Mouse (Mus musculus): ENCODE data around the gene Stxbp5. TPM values are rescaled to one million over a fixed set of nuclear protein-coding genes. Genes with fewer than 3 reads are reported as not detected.

Gene Stxbp5
- 7.3 and 7.9 TPM in 2 replicates for polyA plus RNA-seq (2015; fragmentation: Nextera tagmentation; extraction: Ambion mirVana)

- H3K36me3 ChIP-seq (ENCODE audit: control insufficient read depth, insufficient read depth, low read length) = no peaks in the 10 kb centered on the region
- peak within 1 kb of the TSS; percentile 96 for H3K4me2 ChIP-seq (ENCODE audit: low read length)
- no peaks in the 10 kb centered on the region for H3K9me3 ChIP-seq (ENCODE audit: control insufficient read depth, low read length)
- peak within 1 kb of the TSS; percentile 99 for H3K9ac ChIP-seq (ENCODE audit: low read depth, low read length)
- H3K4me3 ChIP-seq (ENCODE audit: low read length) = peak within 1 kb of the TSS; percentile 94
- peak; percentile 82 for ATAC-seq
- under 1% methylated on average over 43 of the region's 52 CpGs for WGBS
- H3K4me1 ChIP-seq (ENCODE audit: control insufficient read depth, insufficient read depth, low read depth, low read length) = peaks cover 14% of the 10 kb centered on the region
- peak within 1 kb of the TSS; percentile 99 for H3K27ac ChIP-seq (ENCODE audit: low read depth, low read length)
- no peaks in the 10 kb centered on the region for H3K27me3 ChIP-seq (replicated peaks; ENCODE audit: control insufficient read depth, insufficient read depth, low read length)
These were observed at the start of gene Stxbp5 for GRCm38 (mm10) chr10:9901071-9901696. Gene Stxbp5, minus strand, starts transcription at chr10:9901079.

DNA sequence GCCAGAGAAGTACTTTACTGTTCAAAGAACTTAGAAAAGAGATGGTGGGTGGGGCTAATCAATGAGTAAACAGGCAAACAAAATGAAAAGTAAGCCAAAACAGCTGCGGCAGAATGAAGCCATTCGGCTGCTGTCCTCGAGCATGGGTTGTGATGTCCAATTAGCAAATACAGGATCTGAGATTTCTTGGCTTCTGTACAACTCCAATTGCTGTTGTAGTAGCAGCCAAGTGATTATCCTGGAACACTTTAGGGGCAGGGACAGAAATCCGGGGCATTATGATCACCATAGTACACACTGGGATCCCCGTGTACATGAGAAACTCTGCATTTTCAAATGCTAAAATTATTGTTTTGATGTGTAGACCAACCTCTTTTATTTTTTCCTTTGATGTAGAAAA is 11.5 kb upstream of the Stxbp5 start:
- WGBS = 70% methylated on average over 5 of the region's 5 CpGs
- Histone ChIP-seq H3K27me3 (replicated peaks; ENCODE audit: control insufficient read depth, insufficient read depth, low read length) (no peaks in the 10 kb centered on the region), H3K4me3 (ENCODE audit: low read length) (no peak overlapping the region), H3K27ac (ENCODE audit: low read depth, low read length) (no peak overlapping the region), H3K9ac (ENCODE audit: low read depth, low read length) (no peak overlapping the region), H3K4me2 (ENCODE audit: low read length) (no peak overlapping the region), H3K9me3 (ENCODE audit: control insufficient read depth, low read length) (no peaks in the 10 kb centered on the region), H3K36me3 (ENCODE audit: control insufficient read depth, insufficient read depth, low read length) (no peaks in the 10 kb centered on the region), H3K4me1 (ENCODE audit: control insufficient read depth, insufficient read depth, low read depth, low read length) (no peaks in the 10 kb centered on the region)
- no peak for ATAC-seq

GRCm38 (mm10) chr10:9907919-9908502 is 7.1 kb upstream of the Stxbp5 start:
- Histone ChIP-seq H3K36me3 (ENCODE audit: control insufficient read depth, insufficient read depth, low read length) (no peaks in the 10 kb centered on the region), H3K27me3 (replicated peaks; ENCODE audit: control insufficient read depth, insufficient read depth, low read length) (no peaks in the 10 kb centered on the region), H3K9me3 (ENCODE audit: control insufficient read depth, low read length) (no peaks in the 10 kb centered on the region), H3K4me1 (ENCODE audit: control insufficient read depth, insufficient read depth, low read depth, low read length) (no peaks in the 10 kb centered on the region), H3K4me2 (ENCODE audit: low read length) (no peak overlapping the region), H3K4me3 (ENCODE audit: low read length) (no peak overlapping the region), H3K27ac (ENCODE audit: low read depth, low read length) (no peak overlapping the region), H3K9ac (ENCODE audit: low read depth, low read length) (no peak overlapping the region)
- WGBS = 73% methylated on average over 8 of the region's 8 CpGs
- 0 out of 2 replicates have a peak, but pooled peaks have one; percentile 42 for ATAC-seq

- no peak overlapping the region for H3K4me3 ChIP-seq (ENCODE audit: low read length)
- H3K9ac ChIP-seq (ENCODE audit: low read depth, low read length) = no peak overlapping the region
- no peak overlapping the region for H3K27ac ChIP-seq (ENCODE audit: low read depth, low read length)
- no peaks in the 10 kb centered on the region for H3K36me3 ChIP-seq (ENCODE audit: control insufficient read depth, insufficient read depth, low read length)
- H3K4me2 ChIP-seq (ENCODE audit: low read length) = no peak overlapping the region
- 86% methylated on average over 2 of the region's 2 CpGs for WGBS
- no peaks in the 10 kb centered on the region for H3K4me1 ChIP-seq (ENCODE audit: control insufficient read depth, insufficient read depth, low read depth, low read length)
- no peaks in the 10 kb centered on the region for H3K9me3 ChIP-seq (ENCODE audit: control insufficient read depth, low read length)
- ATAC-seq = no peak
- no peaks in the 10 kb centered on the region for H3K27me3 ChIP-seq (replicated peaks; ENCODE audit: control insufficient read depth, insufficient read depth, low read length)
These were observed 6.6 kb upstream of the Stxbp5 start for GRCm38 (mm10) chr10:9907519-9907918.

- H3K4me1 ChIP-seq (ENCODE audit: control insufficient read depth, insufficient read depth, low read depth, low read length) = no peaks in the 10 kb centered on the region
- H3K27ac ChIP-seq (ENCODE audit: low read depth, low read length) = no peak overlapping the region
- H3K9me3 ChIP-seq (ENCODE audit: control insufficient read depth, low read length) = no peaks in the 10 kb centered on the region
- H3K4me2 ChIP-seq (ENCODE audit: low read length) = no peak overlapping the region
- no peaks in the 10 kb centered on the region for H3K27me3 ChIP-seq (replicated peaks; ENCODE audit: control insufficient read depth, insufficient read depth, low read length)
- H3K4me3 ChIP-seq (ENCODE audit: low read length) = no peak overlapping the region
- no peaks in the 10 kb centered on the region for H3K36me3 ChIP-seq (ENCODE audit: control insufficient read depth, insufficient read depth, low read length)
- H3K9ac ChIP-seq (ENCODE audit: low read depth, low read length) = no peak overlapping the region
- ATAC-seq = no peak
- whole genome bisulfite sequencing = 55% methylated on average over 3 of the region's 3 CpGs
These were observed 5.3 kb upstream of the Stxbp5 start for GRCm38 (mm10) chr10:9906185-9906584.

DNA sequence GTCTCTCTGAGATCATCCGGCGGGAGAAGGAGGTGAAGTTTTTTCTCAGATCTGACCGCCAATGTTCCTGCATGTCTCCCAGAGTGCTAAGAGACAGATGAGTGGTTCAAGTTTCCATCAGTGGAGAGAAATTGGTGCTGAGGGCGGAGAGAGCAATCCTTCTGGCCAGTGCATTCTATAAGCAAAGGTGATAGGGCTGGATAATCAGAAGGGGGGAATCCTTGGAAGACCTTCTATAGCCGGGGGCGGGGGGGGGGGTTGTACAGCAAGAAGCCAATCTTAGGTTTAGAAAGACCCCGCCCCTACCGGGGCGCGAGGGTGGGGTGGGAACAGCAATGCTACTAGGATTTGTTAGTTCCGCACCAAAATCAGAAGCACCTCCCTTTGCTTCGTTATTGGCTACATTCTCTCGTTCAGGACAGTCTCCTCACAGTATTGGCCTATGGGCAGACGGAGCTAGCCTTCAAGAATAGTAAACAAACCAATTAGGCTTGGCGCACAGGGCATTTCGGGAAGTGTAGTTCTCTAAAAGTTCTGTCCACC is 889 bp upstream of the Stxbp5 start:
- peak overlapping the region; percentile 99 for H3K9ac ChIP-seq (ENCODE audit: low read depth, low read length)
- WGBS = 1% methylated on average over 16 of the region's 16 CpGs
- H3K4me1 ChIP-seq (ENCODE audit: control insufficient read depth, insufficient read depth, low read depth, low read length) = peaks cover 14% of the 10 kb centered on the region
- ATAC-seq = peak; percentile 94
- no peaks in the 10 kb centered on the region for H3K36me3 ChIP-seq (ENCODE audit: control insufficient read depth, insufficient read depth, low read length)
- H3K4me3 ChIP-seq (ENCODE audit: low read length) = peak overlapping the region; percentile 94
- H3K27me3 ChIP-seq (replicated peaks; ENCODE audit: control insufficient read depth, insufficient read depth, low read length) = no peaks in the 10 kb centered on the region
- H3K4me2 ChIP-seq (ENCODE audit: low read length) = peak overlapping the region; percentile 96
- H3K27ac ChIP-seq (ENCODE audit: low read depth, low read length) = peak overlapping the region; percentile 99
- H3K9me3 ChIP-seq (ENCODE audit: control insufficient read depth, low read length) = no peaks in the 10 kb centered on the region

GRCm38 (mm10) chr10:9900315-9901070 is 386 bp downstream of the Stxbp5 start:
- H3K27ac ChIP-seq (ENCODE audit: low read depth, low read length) = peak overlapping the region; percentile 99
- H3K9me3 ChIP-seq (ENCODE audit: control insufficient read depth, low read length) = no peaks in the 10 kb centered on the region
- peak overlapping the region; percentile 99 for H3K9ac ChIP-seq (ENCODE audit: low read depth, low read length)
- peak; percentile 60 for ATAC-seq
- H3K4me3 ChIP-seq (ENCODE audit: low read length) = peak overlapping the region; percentile 94
- no peaks in the 10 kb centered on the region for H3K36me3 ChIP-seq (ENCODE audit: control insufficient read depth, insufficient read depth, low read length)
- under 1% methylated on average over 33 of the region's 81 CpGs for WGBS
- peaks cover 14% of the 10 kb centered on the region for H3K4me1 ChIP-seq (ENCODE audit: control insufficient read depth, insufficient read depth, low read depth, low read length)
- peak overlapping the region; percentile 96 for H3K4me2 ChIP-seq (ENCODE audit: low read length)
- no peaks in the 10 kb centered on the region for H3K27me3 ChIP-seq (replicated peaks; ENCODE audit: control insufficient read depth, insufficient read depth, low read length)

GRCm38 (mm10) chr10:9899816-9900215 is 1.1 kb downstream of the Stxbp5 start:
- no peaks in the 10 kb centered on the region for H3K36me3 ChIP-seq (ENCODE audit: control insufficient read depth, insufficient read depth, low read length)
- H3K4me3 ChIP-seq (ENCODE audit: low read length) = peak overlapping the region; percentile 94
- H3K9ac ChIP-seq (ENCODE audit: low read depth, low read length) = peak overlapping the region; percentile 99
- peak overlapping the region; percentile 96 for H3K4me2 ChIP-seq (ENCODE audit: low read length)
- H3K27ac ChIP-seq (ENCODE audit: low read depth, low read length) = no peak overlapping the region; the same call in 1 of the 2 replicates
- no peaks in the 10 kb centered on the region for H3K9me3 ChIP-seq (ENCODE audit: control insufficient read depth, low read length)
- no peaks in the 10 kb centered on the region for H3K27me3 ChIP-seq (replicated peaks; ENCODE audit: control insufficient read depth, insufficient read depth, low read length)
- no peak for ATAC-seq
- WGBS = 2% methylated on average over 15 of the region's 15 CpGs
- peaks cover 14% of the 10 kb centered on the region for H3K4me1 ChIP-seq (ENCODE audit: control insufficient read depth, insufficient read depth, low read depth, low read length)

DNA sequence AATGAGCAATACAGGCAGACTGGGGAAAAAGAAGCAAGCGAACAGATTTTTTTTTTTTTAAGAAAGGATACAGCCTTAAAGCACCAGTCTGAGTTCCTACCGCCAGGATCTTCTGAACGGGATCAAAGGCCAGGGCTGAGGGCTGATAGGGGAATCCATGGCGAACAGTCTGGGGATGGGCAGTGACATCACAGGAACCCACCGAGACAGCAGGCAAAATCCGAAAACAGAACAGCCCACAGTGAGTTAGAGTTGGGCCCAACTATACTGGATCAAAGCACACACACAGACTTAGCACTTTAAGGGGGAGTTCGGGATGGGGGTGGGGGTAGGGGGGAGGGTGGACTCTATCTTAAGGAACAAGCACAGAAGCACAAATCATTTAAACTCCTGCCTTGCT is 1.8 kb downstream of the Stxbp5 start:
- no peak overlapping the region for H3K27ac ChIP-seq (ENCODE audit: low read depth, low read length)
- peak overlapping the region; percentile 54 for H3K9ac ChIP-seq (ENCODE audit: low read depth, low read length)
- H3K9me3 ChIP-seq (ENCODE audit: control insufficient read depth, low read length) = no peaks in the 10 kb centered on the region

More for the DNA sequence above, 1.8 kb downstream of the Stxbp5 start:
- peak overlapping the region; percentile 96 for H3K4me2 ChIP-seq (ENCODE audit: low read length)
- peak overlapping the region; percentile 94 for H3K4me3 ChIP-seq (ENCODE audit: low read length)
- H3K4me1 ChIP-seq (ENCODE audit: control insufficient read depth, insufficient read depth, low read depth, low read length) = peaks cover 14% of the 10 kb centered on the region
- no peaks in the 10 kb centered on the region for H3K27me3 ChIP-seq (replicated peaks; ENCODE audit: control insufficient read depth, insufficient read depth, low read length)
- ATAC-seq = no peak
- no peaks in the 10 kb centered on the region for H3K36me3 ChIP-seq (ENCODE audit: control insufficient read depth, insufficient read depth, low read length)
- 2% methylated on average over 7 of the region's 7 CpGs for WGBS

All from hindbrain, embryonic 16.5 days (tissue).